Mouse (Mus musculus): ENCODE measurements around the gene Ddx39.

Ddx39 gene

DNA sequence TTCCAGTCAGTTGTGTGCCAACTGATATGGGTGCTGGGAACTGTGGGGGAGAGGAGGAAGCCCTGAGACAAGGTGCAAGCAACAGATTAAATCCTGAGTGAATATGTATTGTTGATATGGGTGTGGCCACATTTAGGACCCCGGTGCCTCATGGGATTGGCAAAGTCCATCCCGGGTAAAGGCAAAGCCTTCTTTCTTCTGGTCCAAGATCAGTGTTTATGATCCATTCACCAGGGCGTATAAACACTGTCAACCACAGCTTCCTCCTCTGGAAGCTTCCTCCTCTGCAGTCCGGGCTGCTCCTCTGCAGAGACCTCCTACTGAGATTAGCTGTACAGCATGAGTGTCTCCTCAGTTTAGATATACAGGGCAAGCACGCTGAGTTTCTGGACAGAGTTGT lies 53.5 kb downstream of the Ddx39 start:
- no peak for DNase-seq (ENCODE audit: low spot score)

DNA sequence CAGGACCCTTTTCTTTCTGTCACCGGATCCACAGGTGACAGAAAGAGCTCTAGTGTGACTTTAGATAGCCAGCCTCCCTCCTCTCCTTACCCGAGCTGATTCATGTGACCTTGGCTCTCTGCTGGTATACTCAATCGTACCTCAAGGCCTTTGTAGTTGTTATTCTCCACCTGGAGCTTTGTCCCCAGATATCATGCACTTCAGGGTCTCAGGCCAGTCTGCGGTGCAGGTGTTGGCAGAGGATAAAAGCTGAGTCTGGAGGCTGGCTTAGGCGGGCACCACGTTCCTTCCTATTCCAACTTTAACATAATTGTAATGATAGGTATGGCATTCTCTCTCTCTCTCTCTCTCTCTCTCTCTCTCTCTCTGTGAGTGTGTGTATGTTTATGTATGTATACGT lies 54.7 kb downstream of the Ddx39 start:
- no peak for DNase-seq (ENCODE audit: low spot score)

DNA sequence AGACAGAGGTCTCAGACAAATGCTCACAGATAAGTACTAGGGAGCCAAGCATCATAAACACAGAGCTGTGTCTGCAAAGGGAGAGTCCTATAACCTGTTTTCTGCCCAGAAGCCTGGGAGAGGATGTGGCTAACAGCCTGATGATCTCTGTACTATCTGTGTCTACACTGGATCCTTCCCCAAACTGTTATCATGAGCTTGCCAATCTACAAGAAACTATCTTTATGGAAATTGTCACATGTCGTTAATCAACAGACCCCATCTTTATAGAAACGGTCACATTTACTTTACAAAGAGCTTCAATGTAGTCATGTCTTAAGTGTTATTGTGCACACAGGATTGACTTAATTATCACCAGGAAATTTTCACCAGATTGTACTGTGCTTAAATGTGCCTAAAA lies 55.7 kb downstream of the Ddx39 start:
- no peak for DNase-seq (ENCODE audit: low spot score)

DNA sequence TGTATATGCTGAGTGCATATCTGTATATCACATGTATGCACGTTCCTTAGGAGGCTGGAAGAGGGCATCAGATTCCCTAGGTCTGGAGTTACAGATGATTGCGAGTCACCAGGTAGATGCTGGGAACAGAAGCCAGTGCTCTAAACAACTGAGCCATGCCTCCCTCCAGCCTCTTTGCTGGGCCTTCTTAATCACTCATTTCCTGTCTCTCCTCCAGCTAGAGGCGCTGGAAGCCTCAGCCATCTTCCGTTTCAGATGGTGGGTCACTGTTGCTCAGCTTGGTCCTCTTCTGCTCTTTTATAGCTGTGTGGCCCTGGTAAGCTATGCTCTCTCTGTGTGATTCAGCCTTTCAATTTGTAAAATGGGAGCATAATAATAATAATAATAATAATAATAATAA lies 56.8 kb downstream of the Ddx39 start:
- DNase-seq (ENCODE audit: low spot score): no peak

DNA sequence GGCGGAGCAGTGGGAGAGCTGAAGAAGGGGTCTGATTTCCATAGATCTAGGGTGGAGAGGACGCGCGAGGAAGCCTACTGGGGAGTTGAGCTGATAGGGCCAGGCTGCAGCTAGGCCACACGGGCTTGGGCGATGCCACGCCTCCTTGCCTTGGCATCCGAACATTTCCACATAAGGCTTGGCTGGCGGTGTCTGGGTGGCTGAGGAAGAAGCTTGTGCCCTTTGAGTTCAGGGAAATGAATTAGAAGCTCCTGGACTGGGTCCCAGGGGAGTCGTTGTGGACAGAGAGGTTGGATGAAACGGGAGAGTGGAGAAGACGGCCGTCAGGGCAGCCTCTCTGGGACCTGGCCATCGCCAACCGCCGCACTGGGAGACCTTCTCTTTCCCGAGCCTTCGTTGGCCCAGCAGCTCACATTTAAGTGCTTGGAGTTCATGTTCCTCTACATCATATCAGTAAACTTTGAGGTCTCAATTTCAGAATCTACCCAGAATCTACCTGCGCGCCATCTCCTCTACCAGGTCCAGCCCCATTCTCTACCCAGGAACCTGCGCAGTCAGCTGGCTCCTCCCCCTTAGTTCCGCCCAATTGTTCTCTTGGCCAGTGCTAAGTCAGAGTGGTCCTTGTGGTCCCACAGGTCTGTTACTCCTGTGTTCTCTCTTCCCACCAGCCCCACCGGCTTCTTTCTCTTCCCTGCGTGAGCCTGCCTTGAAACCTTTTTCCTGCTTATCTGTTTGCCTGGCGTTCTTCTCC lies 57.9 kb downstream of the Ddx39 start:
- DNase-seq (ENCODE audit: low spot score): peak; percentile 63

DNA sequence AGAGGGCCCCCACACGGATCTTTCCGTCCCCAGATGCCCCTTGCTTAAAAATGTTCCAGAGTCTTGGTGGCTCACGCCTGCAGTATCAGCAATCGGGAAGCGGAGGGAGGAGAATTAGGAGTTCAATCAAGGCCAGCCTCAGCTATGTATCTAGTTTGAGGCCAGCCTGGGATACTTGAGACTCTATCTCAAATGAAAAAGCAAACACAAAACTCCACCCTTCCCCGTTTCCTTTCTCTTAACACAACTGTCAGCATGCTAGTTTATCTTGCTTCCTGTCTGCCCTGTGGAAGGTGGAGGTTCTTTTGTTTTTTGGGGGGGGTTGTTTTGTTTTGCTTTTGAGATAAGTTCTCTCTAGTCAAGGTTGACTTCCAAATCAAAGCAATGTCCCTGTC lies 58.5 kb downstream of the Ddx39 start:
- no peak for DNase-seq (ENCODE audit: low spot score)

DNA sequence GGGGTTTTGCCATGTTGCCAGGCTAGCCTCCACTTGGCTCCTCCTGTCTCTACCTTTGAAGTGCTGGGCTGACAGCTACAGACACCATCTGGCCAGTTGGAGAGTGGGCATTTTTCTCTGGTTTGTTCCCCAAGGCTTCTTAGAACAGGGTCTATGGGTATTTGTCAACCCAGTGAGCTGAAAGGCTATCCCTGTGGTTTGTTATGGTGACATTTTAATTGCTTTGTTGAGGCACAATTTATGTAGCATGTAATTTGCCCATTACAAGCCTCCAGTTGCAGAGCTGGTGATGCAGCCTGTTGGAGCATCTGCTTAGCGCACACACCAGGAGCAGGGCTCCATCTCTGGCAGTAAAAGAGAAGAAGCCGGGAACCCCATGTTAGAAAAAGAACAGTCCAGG lies 59.2 kb downstream of the Ddx39 start:
- DNase-seq (ENCODE audit: low spot score): no peak
